Mouse (Mus musculus): ENCODE results near the gene Rnf187.

- TF ChIP-seq CTCF (IDR thresholded peaks at IDR 0.05; ENCODE audit: borderline replicate concordance, insufficient read depth, low read depth, low read length) (no peak), POLR2A (IDR thresholded peaks at IDR 0.05; ENCODE audit: borderline replicate concordance, insufficient read depth, low read length) (no peak)
Measured at GRCm38 (mm10) chr11:58984657-58985056, 45.9 kb upstream of the Rnf187 start.
